Mouse (Mus musculus) erythroblast, embryonic 14.5 days (primary cell): ENCODE data around the gene Rab25.

ENCODE experiments used
- GATA1 ChIP-seq: IDR thresholded peaks from 2 replicates; pipeline ENCODE4 v1.6.1; 2012; ENCODE audit warnings: low read length, inconsistent platforms, mixed read lengths
- TAL1 ChIP-seq: IDR thresholded peaks from 3 replicates; pipeline ENCODE4 v1.6.1; 2012; ENCODE audit warnings: low read length, inconsistent platforms, mixed read lengths

- no peak for TF ChIP-seq GATA1
- no peak for TF ChIP-seq TAL1
Measured at GRCm38 (mm10) chr3:88555731-88556130, 7.6 kb upstream of the Rab25 start.
